In the genomic region with DNA sequence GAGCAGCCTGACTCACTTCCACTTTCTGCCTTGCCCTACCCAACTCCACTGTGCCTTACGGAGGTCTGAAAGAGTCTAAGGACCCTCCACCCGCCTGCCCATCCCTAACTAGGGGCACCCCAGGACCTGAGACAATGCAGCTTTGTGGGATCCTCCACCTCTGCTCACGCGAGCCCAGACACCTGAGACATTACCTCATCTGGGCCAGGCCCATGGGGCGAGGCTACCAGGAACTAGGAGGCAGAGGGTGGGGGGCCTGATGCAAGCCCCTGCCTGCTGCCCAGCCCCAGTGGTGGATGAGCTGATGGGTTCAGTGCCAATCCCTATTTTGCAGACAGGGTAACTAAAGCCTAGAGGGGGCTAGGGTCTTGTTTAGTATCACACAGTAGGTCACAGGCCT, we compare ENCODE assay signal across 12 mouse cellular contexts. TPM values are rescaled to one million over a fixed set of nuclear protein-coding genes. Genes with fewer than 3 reads are reported as not detected.
"Had no signal": no experiment of that assay in that cellular context is flagged by ENCODE, and none has a peak within 500 bp of the region (broad histone marks: within the 10 kb centered on the region; RNA-seq: fewer than 3 reads in every experiment).

No protein-coding gene starts in this region.

- DNase-seq: layer of hippocampus, postnatal 36 days; right cerebral cortex, adult 18-20 months; thymus, adult 18-20 months; thymus, postnatal 14 days had no signal

- H3K27me3 ChIP-seq: kidney, embryonic 15.5 days; limb, embryonic 13.5 days; neural tube, embryonic 15.5 days had no signal

- H3K27ac ChIP-seq: kidney, embryonic 15.5 days; limb, embryonic 13.5 days; liver, embryonic 14.5 days; neural tube, embryonic 15.5 days had no signal

- H3K4me2 ChIP-seq: kidney, embryonic 15.5 days; limb, embryonic 13.5 days; neural tube, embryonic 15.5 days had no signal

- H3K9ac ChIP-seq: kidney, embryonic 15.5 days; limb, embryonic 13.5 days; liver, embryonic 14.5 days; neural tube, embryonic 15.5 days had no signal

- H3K4me3 ChIP-seq: kidney, embryonic 15.5 days; limb, embryonic 13.5 days; myocyte; neural tube, embryonic 15.5 days had no signal

- H3K9me3 ChIP-seq: kidney, embryonic 15.5 days; limb, embryonic 13.5 days; neural tube, embryonic 15.5 days had no signal

- H3K36me3 ChIP-seq: kidney, embryonic 15.5 days; limb, embryonic 13.5 days; neural tube, embryonic 15.5 days had no signal

- H3K4me1 ChIP-seq: neural tube, embryonic 15.5 days had no signal

RNA-seq across cellular contexts. Expression of a gene that starts 15.6 kb away (rescaled TPM):
- polyA plus RNA-seq: myocyte had no signal

RNA-seq across cellular contexts. Expression of a gene that starts 21.2 kb away (rescaled TPM):
- polyA plus RNA-seq: liver, adult 2 months; liver, embryonic 14.5 days; midbrain, embryonic 14.5 days; neural tube, embryonic 11.5 days; neural tube, embryonic 15.5 days had no signal
